Mouse (Mus musculus) C2C12 (cell line): ENCODE results near the gene Ap3b1. TPM values are rescaled to one million over a fixed set of nuclear protein-coding genes. Genes with fewer than 3 reads are reported as not detected.

Experiments
- H3K27me3 ChIP-seq: one replicate; pipeline ENCODE4 v1.6.1; 2011; ENCODE audit not compliant: control insufficient read depth, insufficient read depth, insufficient read length
- H3K36me3 ChIP-seq: one replicate; pipeline ENCODE4 v1.6.1; 2011; ENCODE audit not compliant: control insufficient read depth, insufficient read depth
- H3K4me3 ChIP-seq: one replicate; pipeline ENCODE4 v1.5.1; 2011; ENCODE audit warnings: mild to moderate bottlenecking, control low read depth; ENCODE audit not compliant: poor library complexity, insufficient read depth, severe bottlenecking
- H3K79me2 ChIP-seq: one replicate; pipeline ENCODE4 v1.6.1; 2011; ENCODE audit not compliant: control insufficient read depth, insufficient read depth
- H3K79me3 ChIP-seq: one replicate; pipeline ENCODE4 v1.6.1; 2011; ENCODE audit warnings: low read depth, control low read depth
- H3ac ChIP-seq: one replicate; pipeline ENCODE3; 2011; ENCODE audit warnings: low read depth; ENCODE audit not compliant: control insufficient read depth, insufficient read length
- CEBPB ChIP-seq: IDR thresholded peaks from one replicate; pipeline ENCODE4 v1.6.1; 2011; ENCODE audit warnings: low read depth, mild to moderate bottlenecking, control low read depth, moderate library complexity
- CTCF ChIP-seq: IDR thresholded peaks from one replicate; pipeline ENCODE4 v1.5.1; 2011; ENCODE audit not compliant: control insufficient read depth, insufficient read depth, insufficient read length
- FOSL1 ChIP-seq: IDR thresholded peaks from one replicate; pipeline ENCODE4 v1.8.0; 2011; ENCODE audit warnings: mild to moderate bottlenecking, low read length; ENCODE audit not compliant: poor library complexity, insufficient read depth, severe bottlenecking
- MAX ChIP-seq: IDR thresholded peaks from one replicate; pipeline ENCODE4 v1.6.1; 2011; ENCODE audit warnings: mild to moderate bottlenecking, control low read depth
- MYOD1 ChIP-seq: IDR thresholded peaks from one replicate; pipeline ENCODE4 v1.6.1; 2011; ENCODE audit warnings: low read depth; ENCODE audit not compliant: control insufficient read depth, insufficient read length
- MYOG ChIP-seq: IDR thresholded peaks from one replicate; pipeline ENCODE4 v1.6.1; 2011; ENCODE audit not compliant: control insufficient read depth, insufficient read length; ENCODE audit errors: extremely low read depth
- USF1 ChIP-seq: IDR thresholded peaks from one replicate; pipeline ENCODE4 v1.6.1; 2011; ENCODE audit warnings: low read depth, mild to moderate bottlenecking, control low read depth, moderate library complexity
- polyA plus RNA-seq: library from polyadenylated mRNA; unstranded; fragments of >200 nt; fragmentation: generic; extraction: Trizol; gene quantifications from one replicate; pipeline ENCODE4 v1.2.1, GENCODE M21; 2012; ENCODE audit warnings: missing spikeins

Gene Ap3b1
- polyA plus RNA-seq, 1 experiment, result 21.2 TPM

DNA sequence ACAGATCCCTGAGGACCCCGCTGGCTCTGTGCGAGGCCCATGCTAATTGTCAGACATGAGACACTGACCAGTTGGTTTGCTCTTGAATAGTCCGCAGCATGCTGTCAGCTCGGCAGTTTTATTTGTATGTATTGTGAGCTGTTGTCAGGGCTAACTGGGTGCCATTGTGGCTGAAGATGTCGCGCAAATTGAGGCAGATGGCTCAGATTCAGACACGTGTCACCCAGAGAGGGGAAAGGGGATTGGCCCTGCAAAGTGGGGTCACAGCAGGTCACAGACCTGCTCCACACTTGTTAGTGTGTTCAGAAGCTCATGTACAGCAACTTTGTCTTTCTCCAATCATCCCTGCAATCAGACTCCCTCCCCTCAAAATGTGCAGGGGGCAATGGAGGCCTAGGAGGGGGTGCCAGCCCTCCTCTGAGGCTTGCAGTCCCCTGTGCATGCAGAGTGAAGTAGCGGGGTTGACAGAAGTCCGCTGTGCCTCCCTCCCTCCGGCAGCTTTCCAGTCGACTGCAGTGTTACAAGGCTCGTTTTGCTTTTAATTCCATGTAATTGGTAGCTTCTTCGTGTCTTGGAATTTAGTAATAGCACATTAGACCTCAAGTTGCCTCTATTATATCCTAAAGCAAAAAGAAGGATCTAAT is 205.7 kb downstream of the Ap3b1 start:
- Histone ChIP-seq H3K79me3 (no peaks in the 10 kb centered on the region), H3K4me3 (no peak overlapping the region), H3ac (no peak overlapping the region), H3K36me3 (peaks cover 3% of the 10 kb centered on the region), H3K79me2 (no peaks in the 10 kb centered on the region), H3K27me3 (no peaks in the 10 kb centered on the region)
- TF ChIP-seq CEBPB, result no peak
- no peak for TF ChIP-seq MAX
- TF ChIP-seq MYOG, result no peak
- TF ChIP-seq MYOD1, result no peak
- no peak for TF ChIP-seq FOSL1
- no peak for TF ChIP-seq USF1
- no peak for TF ChIP-seq CTCF

DNA sequence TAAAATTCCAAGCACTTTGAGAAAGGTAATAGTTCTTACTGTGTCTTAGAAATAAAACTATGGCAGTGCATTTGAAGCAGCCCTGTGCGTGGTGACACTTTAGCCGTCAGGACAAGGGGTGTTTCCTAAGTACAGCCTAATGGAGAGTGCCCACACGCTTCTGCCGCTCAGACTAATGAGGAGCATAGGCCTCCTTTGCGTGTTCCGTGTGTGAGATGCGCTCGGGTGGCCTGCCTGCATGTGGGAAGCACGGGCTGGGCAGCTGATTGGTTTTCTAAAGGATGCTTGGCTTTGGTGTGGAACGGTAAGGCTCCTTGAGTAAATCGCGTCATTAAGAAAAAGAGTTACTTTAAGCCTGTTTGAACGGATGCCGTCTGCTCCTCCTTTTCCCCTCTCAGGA is 206.4 kb downstream of the Ap3b1 start:
- H3K27me3 ChIP-seq, result no peaks in the 10 kb centered on the region
- TF ChIP-seq USF1, result no peak
- no peak for TF ChIP-seq CTCF
- TF ChIP-seq MYOD1, result no peak
- no peak for TF ChIP-seq MAX
- TF ChIP-seq FOSL1, result no peak
- no peak for TF ChIP-seq MYOG
- TF ChIP-seq CEBPB, result no peak
- H3K36me3 ChIP-seq, result peaks cover 3% of the 10 kb centered on the region

DNA sequence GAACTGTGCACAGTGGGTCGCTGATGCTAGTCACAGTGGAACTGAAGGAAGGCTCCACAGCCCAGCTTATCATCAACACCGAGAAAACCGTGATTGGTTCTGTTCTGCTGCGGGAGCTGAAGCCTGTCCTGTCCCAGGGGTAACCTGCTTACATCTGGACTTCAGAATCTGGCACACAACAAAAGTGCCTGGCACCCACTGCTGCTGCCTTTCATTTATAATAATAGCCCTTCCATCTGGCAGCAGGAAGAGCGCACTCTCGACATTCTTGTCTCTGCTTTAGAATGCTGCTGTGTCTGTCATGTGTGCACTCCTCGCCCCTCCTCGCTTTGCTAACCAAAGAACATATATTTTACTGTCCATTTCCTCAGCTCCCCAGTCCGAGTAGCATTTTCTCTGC is 206.9 kb downstream of the Ap3b1 start:
- no peaks in the 10 kb centered on the region for H3K79me3 ChIP-seq

More for the DNA sequence above, 206.4 kb downstream of the Ap3b1 start:
- Histone ChIP-seq H3K79me3 (no peaks in the 10 kb centered on the region), H3K4me3 (no peak overlapping the region), H3K79me2 (no peaks in the 10 kb centered on the region), H3ac (no peak overlapping the region)

GRCm38 (mm10) chr13:94567739-94568138 is 209.0 kb downstream of the Ap3b1 start:
- no peaks in the 10 kb centered on the region for H3K27me3 ChIP-seq
- no peaks in the 10 kb centered on the region for H3K79me2 ChIP-seq
- no peak overlapping the region for H3ac ChIP-seq
- H3K79me3 ChIP-seq, result no peaks in the 10 kb centered on the region
- TF ChIP-seq MYOG (no peak), MAX (no peak), CEBPB (no peak), MYOD1 (no peak), FOSL1 (no peak), USF1 (no peak), CTCF (no peak)
- H3K36me3 ChIP-seq, result peaks cover 3% of the 10 kb centered on the region
- no peak overlapping the region for H3K4me3 ChIP-seq

More for the DNA sequence above, 206.9 kb downstream of the Ap3b1 start:
- H3K79me2 ChIP-seq, result no peaks in the 10 kb centered on the region
- H3K27me3 ChIP-seq, result no peaks in the 10 kb centered on the region
- no peak for TF ChIP-seq MYOD1
- no peak for TF ChIP-seq FOSL1
- no peak for TF ChIP-seq CEBPB
- TF ChIP-seq MAX, result no peak
- TF ChIP-seq USF1, result no peak
- TF ChIP-seq MYOG, result no peak
- no peak for TF ChIP-seq CTCF
- no peak overlapping the region for H3K4me3 ChIP-seq
- H3ac ChIP-seq, result no peak overlapping the region
- peaks cover 3% of the 10 kb centered on the region for H3K36me3 ChIP-seq

- Histone ChIP-seq H3K36me3 (peaks cover 3% of the 10 kb centered on the region), H3K27me3 (no peaks in the 10 kb centered on the region), H3ac (no peak overlapping the region), H3K4me3 (no peak overlapping the region), H3K79me2 (no peaks in the 10 kb centered on the region), H3K79me3 (no peaks in the 10 kb centered on the region)
- no peak for TF ChIP-seq FOSL1
- TF ChIP-seq MYOD1, result peak; percentile 72
These were observed 212.2 kb downstream of the Ap3b1 start for GRCm38 (mm10) chr13:94571001-94571400.

GRCm38 (mm10) chr13:94573356-94573755 is 214.6 kb downstream of the Ap3b1 start:
- H3ac ChIP-seq, result no peak overlapping the region
- no peak overlapping the region for H3K4me3 ChIP-seq
- TF ChIP-seq MYOD1 (no peak), USF1 (no peak), FOSL1 (no peak), MAX (no peak), CEBPB (no peak), CTCF (no peak), MYOG (no peak)
- no peaks in the 10 kb centered on the region for H3K79me2 ChIP-seq
- no peaks in the 10 kb centered on the region for H3K36me3 ChIP-seq
- H3K79me3 ChIP-seq, result no peaks in the 10 kb centered on the region
- H3K27me3 ChIP-seq, result no peaks in the 10 kb centered on the region
